Mouse (Mus musculus) spleen, postnatal 14 days (tissue): Measurements from ENCODE around the gene Hist1h2bk.

ENCODE experiments used
- DNase-seq, 2 experiments: peaks; one replicate each; pipeline ENCODE4 v3.0.0; 2021 to 2022; ENCODE audit warnings: low spot score in 2 of 2

The Hist1h2bk gene

GRCm38 (mm10) chr13:22035267-22036148, at the start of gene Hist1h2bk, which contains the start of gene Hist1h2ah:
Gene Hist1h2bk, plus strand, starts transcription at chr13:22035870.
Gene Hist1h2ah, minus strand, starts transcription at chr13:22035568.
- peak; percentile 60 to 76 for DNase-seq

GRCm38 (mm10) chr13:21992550-21992949, 43.1 kb upstream of the Hist1h2bk start:
- DNase-seq: no peak

- no peak for DNase-seq
Observed at GRCm38 (mm10) chr13:21993957-21994738, 41.5 kb upstream of the Hist1h2bk start.

- no peak for DNase-seq
Observed at GRCm38 (mm10) chr13:21994896-21995295, 40.8 kb upstream of the Hist1h2bk start.

DNA sequence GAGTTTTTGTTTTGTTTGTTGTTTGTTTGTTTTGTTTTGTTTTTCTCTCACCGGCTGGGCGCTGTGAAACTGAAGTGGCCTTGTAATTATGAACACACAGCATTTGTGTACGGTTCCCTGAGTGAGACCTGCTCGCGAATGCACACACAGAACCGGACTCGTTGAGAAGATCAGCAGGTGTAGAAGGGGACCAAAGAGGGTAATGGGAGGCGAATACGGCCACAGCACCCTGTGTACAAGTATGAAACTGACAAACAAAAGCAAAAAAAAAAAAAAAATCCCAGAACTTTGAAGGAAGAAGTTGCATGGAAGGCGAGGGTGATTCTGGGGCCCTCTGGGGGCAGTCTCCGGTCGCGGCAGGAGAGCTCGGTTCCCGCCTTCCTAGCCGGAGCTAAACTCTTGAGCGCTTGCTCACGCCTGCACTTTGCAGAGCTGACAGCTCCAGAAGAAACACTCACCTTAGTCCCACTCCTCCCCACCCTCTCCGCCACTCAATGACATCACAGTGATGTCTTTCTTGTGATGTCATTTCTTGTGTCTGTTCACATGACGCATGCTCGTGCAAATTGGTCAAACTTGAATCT, 40.2 kb upstream of the Hist1h2bk start:
- DNase-seq: no peak

DNA sequence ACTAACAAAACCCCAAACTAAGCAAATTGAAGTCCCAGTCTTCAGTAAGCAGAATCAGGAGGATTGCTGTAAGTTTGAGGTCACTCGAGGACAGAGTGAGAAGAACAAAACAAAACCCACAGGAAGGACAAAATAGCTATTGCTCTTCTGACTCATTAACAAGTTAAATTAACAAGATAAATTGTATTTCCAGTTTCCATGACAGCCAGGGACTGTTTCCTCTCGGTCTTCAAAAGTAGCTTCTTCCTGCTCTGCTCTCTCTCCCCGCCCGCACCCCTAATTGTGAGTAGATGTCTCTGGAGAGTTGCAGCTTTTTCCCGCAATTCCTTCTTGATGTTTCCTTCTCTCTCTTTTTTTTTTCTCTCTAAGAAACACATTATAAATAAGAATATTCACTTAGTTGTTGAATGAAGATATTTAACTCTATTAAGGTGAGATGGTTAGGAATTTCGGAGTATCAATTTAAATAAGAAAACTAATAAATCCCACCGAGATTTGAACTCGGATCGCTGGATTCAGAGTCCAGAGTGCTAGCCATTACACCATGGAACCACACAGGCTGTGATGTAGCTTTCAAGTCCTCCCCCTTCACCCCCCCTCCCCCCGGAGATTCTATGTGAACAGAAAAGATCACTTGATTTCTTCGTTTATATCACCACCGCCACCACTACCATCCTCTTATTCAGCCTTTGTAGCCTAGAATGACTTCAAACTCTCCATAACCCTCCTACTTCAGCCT, 39.4 kb upstream of the Hist1h2bk start:
- DNase-seq: no peak

DNA sequence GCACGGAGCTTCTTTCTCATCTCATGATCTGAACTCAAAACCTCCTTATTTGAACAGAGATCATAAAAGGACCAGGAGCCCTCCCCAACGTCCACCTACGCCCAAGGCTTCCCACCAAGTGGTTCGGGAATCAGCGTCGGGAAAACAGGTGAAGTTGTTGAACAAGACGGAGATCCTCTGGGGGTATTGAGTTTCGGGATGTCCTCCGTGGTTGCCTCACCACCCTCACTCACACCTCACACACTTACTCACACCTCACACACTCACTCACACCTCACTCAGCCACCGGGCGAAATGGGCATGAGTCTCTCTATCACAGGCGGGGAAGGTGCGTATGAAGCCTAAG, 38.9 kb upstream of the Hist1h2bk start:
- no peak for DNase-seq

GRCm38 (mm10) chr13:21997201-21997820, 38.4 kb upstream of the Hist1h2bk start:
- no peak for DNase-seq

DNA sequence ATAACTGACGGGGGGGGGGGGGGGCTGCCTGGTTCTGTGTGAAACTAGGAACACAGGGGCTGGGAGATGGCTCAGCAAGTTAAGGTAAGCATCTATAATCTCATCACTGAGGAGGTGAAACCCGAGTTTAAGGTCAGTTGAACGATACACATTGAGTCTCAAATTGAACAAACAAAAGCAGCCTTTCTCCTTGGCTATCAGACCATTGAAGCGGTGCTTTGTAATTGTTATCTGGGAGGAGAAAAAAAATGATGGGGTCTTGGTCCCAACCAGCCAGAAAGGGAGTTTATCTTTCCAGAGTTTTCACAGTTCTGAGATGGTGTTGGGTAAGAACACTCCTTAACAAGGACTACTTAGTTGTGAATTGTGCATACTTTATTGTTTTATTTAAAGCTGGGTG, 37.8 kb upstream of the Hist1h2bk start:
- no peak for DNase-seq

- DNase-seq: no peak
Observed at GRCm38 (mm10) chr13:21998412-21998811, 37.3 kb upstream of the Hist1h2bk start.

GRCm38 (mm10) chr13:21999147-21999546, 36.5 kb upstream of the Hist1h2bk start:
- no peak for DNase-seq

DNA sequence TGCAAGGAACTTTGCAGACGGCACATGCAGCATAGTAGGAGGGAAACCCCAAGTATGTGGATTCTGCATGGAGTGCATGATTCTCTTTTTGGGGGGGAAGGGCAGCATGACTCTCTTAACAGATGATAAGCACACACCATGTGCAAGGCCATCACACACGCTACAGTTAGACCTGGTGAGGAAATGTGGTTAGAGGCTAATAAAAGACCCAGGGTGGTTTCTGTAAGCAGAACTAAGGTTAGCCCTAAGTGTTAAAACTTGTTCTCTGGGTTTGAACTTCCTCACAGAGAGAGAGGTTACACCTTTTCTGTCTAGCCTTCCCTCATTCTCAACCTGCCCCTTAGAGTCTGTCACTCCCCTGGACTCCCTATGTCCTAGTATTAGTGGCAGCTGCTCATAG, 34.3 kb upstream of the Hist1h2bk start:
- DNase-seq: no peak

- DNase-seq: no peak
Observed at GRCm38 (mm10) chr13:22001823-22002222, 33.8 kb upstream of the Hist1h2bk start.

DNA sequence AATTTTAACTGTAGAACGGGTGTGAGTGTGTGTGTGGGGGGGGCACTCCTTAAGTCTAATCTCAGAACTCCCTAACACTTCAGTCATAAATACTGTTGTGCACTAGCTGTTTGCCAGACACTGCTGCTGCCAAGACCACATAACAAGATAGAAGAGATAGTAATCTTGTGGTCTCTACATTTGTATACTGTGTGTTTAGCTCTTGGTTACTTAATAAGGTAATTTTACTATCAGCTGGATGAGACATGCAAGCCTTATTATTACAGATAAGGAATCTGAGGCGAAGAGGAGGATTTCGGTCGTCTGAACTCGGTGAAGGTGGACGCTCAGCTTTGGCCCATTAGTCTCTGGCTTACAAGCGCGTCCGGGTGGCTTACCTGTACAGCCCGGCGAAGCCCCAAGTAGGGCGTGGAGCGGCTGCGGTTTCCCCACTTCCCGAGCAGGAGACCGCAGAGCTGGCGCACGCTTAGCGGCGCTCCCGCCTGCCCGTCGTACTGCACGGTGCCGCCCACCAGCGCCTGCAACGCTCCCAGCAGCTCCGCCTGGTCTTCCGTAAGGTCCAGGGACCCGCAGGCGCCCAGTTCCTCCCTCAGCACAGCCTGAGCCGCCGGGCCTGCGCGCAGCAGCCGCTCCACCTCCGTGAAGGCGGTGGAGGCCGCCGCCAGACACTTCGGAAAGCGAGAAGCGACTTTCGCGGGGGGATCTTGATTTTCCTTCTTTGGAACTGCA, 29.9 kb upstream of the Hist1h2bk start:
- DNase-seq: no peak

- peak; percentile 48 to 51 for DNase-seq
Observed at GRCm38 (mm10) chr13:22006334-22007120, 29.1 kb upstream of the Hist1h2bk start.

- no peak for DNase-seq
Observed at GRCm38 (mm10) chr13:22007121-22007510, 28.6 kb upstream of the Hist1h2bk start.

- DNase-seq: no peak
Observed at GRCm38 (mm10) chr13:22007872-22008271, 27.8 kb upstream of the Hist1h2bk start.

DNA sequence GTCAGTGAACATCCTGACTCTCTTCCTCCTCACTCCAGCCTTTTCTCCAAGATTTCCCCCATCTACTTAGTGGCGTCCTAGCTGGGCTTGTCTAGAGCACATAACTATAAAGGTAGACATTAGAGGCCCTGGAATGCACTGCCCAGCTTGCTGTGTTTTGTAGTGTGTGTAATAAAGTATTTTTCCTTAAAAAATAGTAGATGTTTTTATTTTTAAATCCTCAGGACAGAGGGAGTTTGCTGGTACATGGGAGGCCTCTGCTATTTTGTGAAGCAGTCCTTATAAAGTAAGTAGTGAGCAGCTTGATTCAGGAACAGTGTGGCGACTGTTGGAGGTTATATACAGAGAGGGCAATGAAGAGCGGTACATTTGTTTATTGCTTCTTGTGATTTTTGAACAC, 27.0 kb upstream of the Hist1h2bk start:
- no peak for DNase-seq

DNA sequence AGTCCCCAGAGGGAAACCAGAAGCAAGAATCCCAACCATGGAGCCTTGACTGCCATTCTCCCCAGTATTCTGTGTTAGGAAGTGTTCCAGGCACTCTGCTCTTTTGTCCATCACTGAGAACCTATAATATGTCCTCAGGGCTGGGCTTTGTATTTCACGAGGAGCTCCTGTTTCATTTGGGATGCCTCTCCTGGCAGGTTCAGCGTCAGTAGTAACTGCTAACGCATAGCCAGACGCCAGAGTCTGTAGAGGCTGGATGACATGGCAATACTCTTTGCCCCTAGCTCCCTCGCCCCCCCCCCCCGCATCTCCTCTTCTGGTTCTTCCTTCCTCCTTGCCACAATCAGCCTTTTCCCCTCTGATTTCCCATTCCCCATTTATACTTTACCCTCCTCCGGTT, 26.0 kb upstream of the Hist1h2bk start, which contains the start of gene Prss16:
Gene Prss16, minus strand, starts transcription at position 101 of the 400 bp plus-strand sequence.
- no peak for DNase-seq

GRCm38 (mm10) chr13:22013716-22014115, 22.0 kb upstream of the Hist1h2bk start:
- no peak for DNase-seq
